Mouse (Mus musculus): Measurements from ENCODE around the gene Ryk. TPM values are rescaled to one million over a fixed set of nuclear protein-coding genes. Genes with fewer than 3 reads are reported as not detected.

Gene Ryk
- 4.7 and 8.2 TPM in 2 replicates for polyA plus RNA-seq (2015; fragmentation: Nextera tagmentation; extraction: Ambion mirVana)

- H3K4me2 ChIP-seq (ENCODE audit: low read depth, low read length) = peak within 1 kb of the TSS; percentile 90
- DNase-seq (peak; percentile 75), ATAC-seq (peak; percentile 93)
- under 1% methylated on average over 65 of the region's 119 CpGs for WGBS (ENCODE audit: insufficient replicate concordance)
- peak within 1 kb of the TSS; percentile 83 for H3K9ac ChIP-seq (replicated peaks)
- H3K27me3 ChIP-seq (ENCODE audit: insufficient read depth, low read length) = peaks cover 5% of the 10 kb centered on the region; the same call in 1 of the 2 replicates
- H3K4me3 ChIP-seq (ENCODE audit: low read depth, low read length) = peak within 1 kb of the TSS; percentile 78
- H3K36me3 ChIP-seq (replicated peaks; ENCODE audit: insufficient read depth, low read length) = no peaks in the 10 kb centered on the region
- no peak for TF ChIP-seq CTCF (IDR thresholded peaks at IDR 0.05; ENCODE audit: low read depth)
- no peak for TF ChIP-seq EP300 (IDR thresholded peaks at IDR 0.05; ENCODE audit: low read depth)
- H3K9me3 ChIP-seq (ENCODE audit: low read length) = no peaks in the 10 kb centered on the region
- H3K4me1 ChIP-seq (ENCODE audit: insufficient read depth) = peaks cover 9% of the 10 kb centered on the region
- peak within 1 kb of the TSS; percentile 73 for H3K27ac ChIP-seq (ENCODE audit: low read depth)
These were observed at the start of gene Ryk for GRCm38 (mm10) chr9:102834742-102835591. Ryk (plus strand) TSS chr9:102834917.

DNA sequence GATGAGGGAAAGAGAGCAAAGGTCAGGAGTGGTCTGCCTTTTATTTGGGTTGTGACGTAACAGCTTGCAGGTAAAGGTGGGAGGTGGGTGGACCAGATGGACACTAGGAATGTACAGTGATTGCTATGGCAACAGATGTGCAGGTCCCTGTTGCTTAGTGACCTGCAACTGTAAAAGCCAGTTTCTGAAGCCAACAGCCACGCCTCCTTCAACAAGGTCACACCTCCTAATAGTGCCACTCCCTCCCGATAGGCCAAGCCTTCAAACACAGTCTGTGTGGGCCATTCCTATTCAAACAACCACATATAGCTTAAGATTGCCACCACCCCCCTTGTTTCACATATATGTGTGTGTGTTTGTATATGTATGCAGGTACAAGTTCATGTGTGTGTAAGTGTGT lies 45.2 kb upstream of the Ryk start:
- 65% methylated on average over 3 of the region's 3 CpGs for WGBS (ENCODE audit: insufficient replicate concordance)

GRCm38 (mm10) chr9:102791845-102792244 lies 42.9 kb upstream of the Ryk start:
- H3K4me1 ChIP-seq (ENCODE audit: insufficient read depth) = no peaks in the 10 kb centered on the region
- 30% methylated on average over 9 of the region's 9 CpGs for WGBS (ENCODE audit: insufficient replicate concordance)
- no peak for DNase-seq
- ATAC-seq = no peak
- H3K4me2 ChIP-seq (ENCODE audit: low read depth, low read length) = peak overlapping the region; percentile 52
- TF ChIP-seq CTCF (IDR thresholded peaks at IDR 0.05; ENCODE audit: low read depth) (no peak), EP300 (IDR thresholded peaks at IDR 0.05; ENCODE audit: low read depth) (no peak)
- H3K27me3 ChIP-seq (ENCODE audit: insufficient read depth, low read length) = no peaks in the 10 kb centered on the region
- H3K9me3 ChIP-seq (ENCODE audit: low read length) = no peaks in the 10 kb centered on the region
- no peak overlapping the region for H3K27ac ChIP-seq (ENCODE audit: low read depth)
- no peak overlapping the region; the same call in 1 of the 2 replicates for H3K4me3 ChIP-seq (ENCODE audit: low read depth, low read length)
- H3K9ac ChIP-seq (replicated peaks) = no peak overlapping the region
- H3K36me3 ChIP-seq (replicated peaks; ENCODE audit: insufficient read depth, low read length) = no peaks in the 10 kb centered on the region

More for the DNA sequence above, 45.2 kb upstream of the Ryk start:
- no peaks in the 10 kb centered on the region for H3K36me3 ChIP-seq (replicated peaks; ENCODE audit: insufficient read depth, low read length)
- no peak for TF ChIP-seq CTCF (IDR thresholded peaks at IDR 0.05; ENCODE audit: low read depth)
- no peak for TF ChIP-seq EP300 (IDR thresholded peaks at IDR 0.05; ENCODE audit: low read depth)
- H3K27ac ChIP-seq (ENCODE audit: low read depth) = no peak overlapping the region
- no peaks in the 10 kb centered on the region for H3K4me1 ChIP-seq (ENCODE audit: insufficient read depth)
- H3K27me3 ChIP-seq (ENCODE audit: insufficient read depth, low read length) = no peaks in the 10 kb centered on the region
- H3K4me2 ChIP-seq (ENCODE audit: low read depth, low read length) = no peak overlapping the region
- no peaks in the 10 kb centered on the region for H3K9me3 ChIP-seq (ENCODE audit: low read length)
- ATAC-seq (no peak), DNase-seq (no peak)
- H3K4me3 ChIP-seq (ENCODE audit: low read depth, low read length) = no peak overlapping the region
- no peak overlapping the region for H3K9ac ChIP-seq (replicated peaks)

- WGBS (ENCODE audit: insufficient replicate concordance) = 66% methylated on average over 14 of the region's 15 CpGs
- TF ChIP-seq CTCF (IDR thresholded peaks at IDR 0.05; ENCODE audit: low read depth) (no peak), EP300 (IDR thresholded peaks at IDR 0.05; ENCODE audit: low read depth) (no peak)
- no peak overlapping the region for H3K4me2 ChIP-seq (ENCODE audit: low read depth, low read length)
These were observed 41.9 kb upstream of the Ryk start for GRCm38 (mm10) chr9:102792836-102793235.

GRCm38 (mm10) chr9:102793286-102793809 lies 41.4 kb upstream of the Ryk start:
- H3K27ac ChIP-seq (ENCODE audit: low read depth) = no peak overlapping the region
- no peak overlapping the region for H3K4me2 ChIP-seq (ENCODE audit: low read depth, low read length)
- H3K36me3 ChIP-seq (replicated peaks; ENCODE audit: insufficient read depth, low read length) = no peaks in the 10 kb centered on the region
- 45% methylated on average over 12 of the region's 12 CpGs for WGBS (ENCODE audit: insufficient replicate concordance)
- no peak overlapping the region for H3K9ac ChIP-seq (replicated peaks)
- DNase-seq (no peak), ATAC-seq (no peak)
- no peaks in the 10 kb centered on the region for H3K9me3 ChIP-seq (ENCODE audit: low read length)
- no peaks in the 10 kb centered on the region for H3K27me3 ChIP-seq (ENCODE audit: insufficient read depth, low read length)
- no peak overlapping the region for H3K4me3 ChIP-seq (ENCODE audit: low read depth, low read length)
- no peak for TF ChIP-seq EP300 (IDR thresholded peaks at IDR 0.05; ENCODE audit: low read depth)
- H3K4me1 ChIP-seq (ENCODE audit: insufficient read depth) = no peaks in the 10 kb centered on the region

More at GRCm38 (mm10) chr9:102792836-102793235, 41.9 kb upstream of the Ryk start:
- Histone ChIP-seq H3K4me1 (ENCODE audit: insufficient read depth) (no peaks in the 10 kb centered on the region), H3K27ac (ENCODE audit: low read depth) (no peak overlapping the region), H3K36me3 (replicated peaks; ENCODE audit: insufficient read depth, low read length) (no peaks in the 10 kb centered on the region), H3K4me3 (ENCODE audit: low read depth, low read length) (no peak overlapping the region), H3K9ac (replicated peaks) (no peak overlapping the region), H3K9me3 (ENCODE audit: low read length) (no peaks in the 10 kb centered on the region), H3K27me3 (ENCODE audit: insufficient read depth, low read length) (no peaks in the 10 kb centered on the region)
- ATAC-seq (no peak), DNase-seq (no peak)

DNA sequence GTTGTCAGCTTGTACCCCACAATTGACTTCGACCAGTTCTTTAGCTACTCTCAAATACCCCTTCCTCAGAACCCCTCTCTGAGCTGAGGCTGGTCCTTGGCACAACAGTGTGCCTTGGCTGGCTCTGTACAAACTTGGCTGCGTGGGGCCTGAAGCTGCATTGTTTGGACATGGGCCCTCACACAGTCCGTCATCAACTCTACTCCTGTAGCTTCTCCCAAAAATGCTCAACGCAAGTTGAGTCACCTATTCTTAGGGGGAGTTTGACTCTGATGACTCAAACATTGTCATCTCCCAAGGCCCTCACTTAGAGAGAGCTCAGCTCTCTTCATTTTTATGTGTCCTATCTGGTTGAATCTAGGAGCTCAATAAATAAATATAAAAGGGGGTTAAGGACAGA lies 36.3 kb upstream of the Ryk start:
- no peak for DNase-seq
- no peak overlapping the region for H3K4me3 ChIP-seq (ENCODE audit: low read depth, low read length)
- no peaks in the 10 kb centered on the region for H3K9me3 ChIP-seq (ENCODE audit: low read length)
- no peak for TF ChIP-seq CTCF (IDR thresholded peaks at IDR 0.05; ENCODE audit: low read depth)
- TF ChIP-seq EP300 (IDR thresholded peaks at IDR 0.05; ENCODE audit: low read depth) = no peak
- H3K9ac ChIP-seq (replicated peaks) = no peak overlapping the region
- no peak overlapping the region for H3K4me2 ChIP-seq (ENCODE audit: low read depth, low read length)
- no peaks in the 10 kb centered on the region for H3K27me3 ChIP-seq (ENCODE audit: insufficient read depth, low read length)
- H3K4me1 ChIP-seq (ENCODE audit: insufficient read depth) = no peaks in the 10 kb centered on the region
- no peaks in the 10 kb centered on the region for H3K36me3 ChIP-seq (replicated peaks; ENCODE audit: insufficient read depth, low read length)
- no peak overlapping the region for H3K27ac ChIP-seq (ENCODE audit: low read depth)
- no peak for ATAC-seq
- 81% methylated on average over 4 of the region's 4 CpGs for WGBS (ENCODE audit: insufficient replicate concordance)
